Mouse (Mus musculus) layer of hippocampus, adult 9-10 months (tissue): ENCODE data around the gene Rab8a.

Experiments used
- DNase-seq: peaks from one replicate; pipeline ENCODE4 v3.0.0; 2022; ENCODE audit warnings: low spot score

Rab8a gene

DNA sequence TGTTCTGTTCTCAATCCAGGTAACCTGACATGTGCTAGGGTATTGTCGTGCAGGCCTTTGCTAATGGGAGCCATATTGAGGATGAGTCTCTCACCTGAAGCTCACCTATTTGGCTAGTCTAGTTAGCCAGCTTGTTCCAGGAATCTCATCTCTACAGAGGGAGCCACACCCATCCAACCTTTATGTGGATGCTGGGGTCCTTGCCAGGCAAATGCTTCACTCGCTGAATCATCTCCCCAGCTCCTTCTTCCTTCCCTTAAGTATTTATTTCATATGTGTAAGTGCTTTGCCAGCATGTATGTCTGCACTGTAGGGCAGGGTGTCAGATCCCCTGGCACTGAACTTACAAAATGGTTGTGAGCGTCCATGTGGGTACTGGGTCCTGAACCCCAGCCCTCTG, 14.4 kb upstream of the Rab8a start:
- no peak for DNase-seq

DNA sequence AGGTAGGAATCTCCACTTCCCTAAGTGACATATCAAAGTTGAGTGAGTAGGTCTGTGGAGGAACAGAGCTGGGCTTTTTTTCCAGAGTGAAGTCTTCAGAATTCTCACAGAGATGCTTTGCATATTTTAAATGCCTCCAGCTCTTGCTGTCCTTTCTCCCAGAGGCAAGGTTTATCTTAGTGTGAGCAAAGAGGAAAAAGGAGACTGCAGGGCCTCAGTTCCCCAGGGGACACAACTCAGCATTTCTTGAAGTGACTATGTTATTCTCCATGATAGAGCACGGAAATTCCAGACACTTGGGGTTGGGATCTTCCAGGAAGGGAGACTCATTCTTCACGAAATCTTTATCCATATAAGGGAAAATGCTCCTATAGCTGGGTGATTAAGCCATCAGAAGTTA, 13.7 kb upstream of the Rab8a start:
- no peak for DNase-seq

DNA sequence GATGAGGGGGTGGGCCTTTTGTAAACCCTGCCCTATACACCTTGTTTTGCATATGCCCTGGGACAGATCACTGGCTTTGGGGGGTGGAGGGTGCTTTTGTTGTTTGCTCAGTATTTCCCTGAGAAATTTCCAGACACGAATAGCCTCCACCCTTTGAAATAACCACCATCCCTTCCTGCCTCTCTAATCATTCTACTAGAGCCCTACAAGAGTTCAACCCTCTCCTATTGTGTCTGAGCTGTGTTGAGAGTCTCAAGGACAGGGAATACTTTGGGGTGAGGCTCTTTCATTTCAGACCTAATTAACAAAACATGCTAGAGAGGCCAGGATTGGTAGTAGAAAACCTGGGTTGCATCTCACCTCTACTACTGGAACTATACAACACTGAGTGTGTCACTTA, 11.9 kb upstream of the Rab8a start:
- no peak for DNase-seq

DNA sequence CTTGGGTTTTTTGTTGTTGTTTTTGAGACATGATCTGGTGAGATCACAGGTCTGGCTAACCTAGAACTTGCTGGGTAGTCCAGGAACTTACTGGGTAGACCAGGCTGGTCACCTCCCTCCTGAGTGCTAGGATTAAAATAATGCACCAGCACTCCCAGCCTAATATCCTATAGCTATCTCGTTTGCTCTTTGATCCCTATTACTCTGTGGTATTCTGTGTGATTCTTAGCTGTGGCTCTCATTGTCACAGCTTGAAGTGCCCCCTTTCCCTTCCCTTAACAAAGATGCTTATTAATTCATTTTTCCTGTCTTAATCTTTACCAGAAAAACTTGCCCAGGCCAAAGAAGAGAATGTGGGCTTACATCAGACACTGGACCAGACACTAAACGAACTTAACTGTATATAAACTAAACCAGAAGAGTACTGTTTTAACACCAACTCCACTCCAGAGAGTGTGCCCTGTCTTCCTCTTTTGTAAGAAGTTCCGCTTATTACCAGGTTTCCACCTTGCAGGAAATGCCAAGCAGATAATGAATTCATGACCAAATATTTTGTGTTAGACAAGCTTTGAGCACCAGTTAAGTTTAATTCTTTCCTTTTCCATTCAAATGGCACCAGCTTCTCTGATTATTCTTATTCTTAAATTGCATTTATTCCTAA, 9.5 kb upstream of the Rab8a start:
- no peak for DNase-seq

DNA sequence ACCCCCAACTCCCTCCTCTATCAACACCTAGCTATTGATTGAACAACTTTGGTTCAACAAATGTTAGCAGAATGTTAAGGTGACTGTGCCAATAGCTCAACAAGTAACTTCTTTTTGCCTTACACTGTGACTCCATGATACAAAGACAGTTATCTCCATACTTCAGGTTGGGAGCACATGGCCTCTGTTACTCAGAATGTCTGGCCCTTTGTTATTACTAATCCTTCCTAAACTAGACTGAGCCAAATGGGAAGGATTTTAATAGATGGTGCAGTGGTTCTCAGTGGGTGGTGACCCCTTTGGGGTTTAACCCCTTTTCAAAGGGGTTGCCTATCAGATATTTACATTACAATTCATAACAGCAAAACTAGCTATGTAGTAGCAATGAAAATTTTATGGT, 7.6 kb upstream of the Rab8a start:
- DNase-seq = no peak

DNA sequence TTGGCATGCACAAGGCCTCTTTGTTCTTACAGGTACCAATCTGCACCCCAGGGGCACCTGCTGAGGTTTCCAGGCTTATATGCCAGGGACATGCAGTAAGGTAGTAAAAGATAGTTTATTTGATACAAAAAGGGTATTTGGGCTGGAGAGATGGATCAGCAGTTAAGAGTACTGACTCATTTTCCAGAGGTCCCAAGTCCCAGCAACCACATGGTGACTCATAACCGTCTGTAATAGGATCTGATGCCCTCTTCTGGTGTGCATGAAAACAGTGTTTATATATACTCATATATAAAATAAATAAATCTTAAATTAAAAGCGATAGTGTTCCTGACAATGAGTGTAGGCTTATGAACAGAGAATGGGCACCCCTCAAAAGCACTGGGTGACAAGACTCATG, 2.9 kb upstream of the Rab8a start:
- no peak for DNase-seq

DNA sequence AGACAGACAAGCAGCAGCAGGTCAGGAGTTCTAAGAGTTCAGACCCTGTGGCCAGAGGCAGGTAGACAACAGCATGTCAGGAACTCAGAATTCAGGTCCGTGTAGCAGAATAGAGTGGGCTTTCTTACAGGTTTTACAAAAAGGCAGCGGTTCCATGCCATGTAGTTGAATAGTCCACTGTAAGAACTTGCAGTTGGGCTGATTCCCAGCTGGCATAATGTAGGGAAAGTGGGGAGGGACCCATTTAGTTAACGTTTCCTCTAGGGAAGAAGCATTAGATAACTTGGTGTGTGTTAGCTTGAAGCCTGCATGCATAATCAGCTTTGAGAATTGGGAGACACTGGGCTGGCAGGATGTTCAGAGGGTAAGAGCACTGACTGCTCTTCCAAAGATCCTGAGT, 2.3 kb upstream of the Rab8a start:
- no peak for DNase-seq

DNA sequence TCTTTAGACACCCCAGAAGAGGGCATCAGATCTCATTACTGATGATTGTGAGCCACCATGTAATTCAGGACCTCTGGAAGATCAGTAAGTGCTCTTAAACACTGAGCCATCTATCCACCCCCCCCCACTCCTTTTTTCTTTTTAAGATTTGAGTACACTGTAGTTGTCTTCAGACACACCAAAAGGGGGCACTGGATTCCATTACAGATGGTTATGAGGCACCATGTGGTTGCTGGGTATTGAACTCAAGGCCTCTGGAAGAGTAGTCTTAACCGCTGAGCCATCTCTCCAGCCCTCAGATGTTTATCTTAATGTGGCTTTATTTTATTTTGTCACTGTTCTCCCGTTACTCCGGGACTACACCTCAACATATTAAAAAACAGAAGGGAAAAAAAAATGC, 993 bp upstream of the Rab8a start:
- DNase-seq = no peak

DNA sequence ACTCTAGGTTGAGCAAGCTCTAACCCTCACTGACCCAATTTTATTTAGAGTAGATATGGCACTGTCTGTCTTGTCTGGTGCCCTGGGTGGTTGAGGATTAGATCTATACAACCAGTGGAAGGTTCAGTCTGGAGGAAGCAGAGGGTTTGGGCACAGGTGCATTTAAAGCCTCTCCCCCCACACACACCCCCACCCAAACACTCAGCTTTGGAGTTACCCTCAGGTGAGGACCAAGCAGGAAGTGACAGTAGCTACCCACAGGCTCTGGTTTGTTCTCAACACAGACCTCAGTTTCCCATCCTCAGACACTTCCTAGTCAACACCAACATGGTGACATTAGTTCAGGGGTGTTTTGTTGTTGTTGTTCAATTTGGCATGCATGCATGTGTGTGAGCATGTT, 1.8 kb downstream of the Rab8a start:
- DNase-seq = no peak

DNA sequence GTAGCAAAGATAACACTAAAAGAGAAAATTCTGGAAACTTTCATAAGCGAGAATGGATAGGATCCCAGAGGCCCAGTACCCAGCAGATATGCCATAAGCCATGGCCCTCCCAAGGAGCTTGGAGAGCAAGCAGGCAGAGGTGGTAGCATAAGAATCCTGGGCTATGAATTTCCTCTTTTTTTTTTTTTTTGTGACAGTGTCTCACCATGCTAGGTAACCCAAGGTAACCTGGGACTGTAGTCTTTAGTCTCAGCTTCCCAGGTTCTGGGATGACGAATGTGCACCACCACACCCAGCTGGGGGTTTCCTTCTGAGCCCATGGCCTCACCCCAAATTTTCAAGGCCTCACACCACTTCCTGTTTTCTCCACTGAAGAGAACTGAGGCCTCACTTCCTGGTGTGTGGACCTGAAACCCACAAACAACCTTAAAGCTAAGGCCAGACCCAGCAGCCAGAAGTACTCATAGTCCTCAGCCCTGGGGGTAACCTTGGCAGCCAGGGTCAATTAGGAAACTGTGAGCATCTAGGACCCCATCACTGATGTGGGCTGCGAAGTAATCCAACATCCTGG, 8.2 kb downstream of the Rab8a start:
- no peak for DNase-seq

DNA sequence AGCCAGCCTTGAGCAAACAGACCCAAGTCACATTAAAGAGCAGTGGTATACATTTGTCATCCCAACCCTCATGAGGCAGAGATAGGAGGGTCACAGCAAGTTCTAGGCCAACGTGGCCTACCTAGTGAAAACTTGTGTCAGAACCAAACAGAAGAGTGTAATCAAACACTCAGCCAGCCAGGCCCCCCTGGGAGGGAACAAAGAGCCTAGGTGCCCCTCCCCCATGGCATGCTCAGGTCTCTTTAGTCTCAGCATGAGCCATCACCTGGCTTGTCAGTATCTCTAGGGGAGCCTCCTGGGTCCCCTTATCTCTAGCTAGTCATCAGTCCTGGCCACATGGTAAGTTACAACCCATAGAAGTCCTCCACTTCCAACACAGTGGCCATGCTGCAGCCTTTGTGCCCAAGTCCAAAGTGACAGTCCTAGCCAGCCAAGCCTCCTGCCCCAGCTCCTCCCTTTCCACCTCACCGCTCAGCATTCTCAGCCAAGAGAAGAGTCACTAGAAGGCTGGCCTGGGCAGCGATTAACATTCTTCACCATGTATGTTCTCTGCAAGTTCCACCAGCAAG, 8.8 kb downstream of the Rab8a start:
- DNase-seq = no peak

DNA sequence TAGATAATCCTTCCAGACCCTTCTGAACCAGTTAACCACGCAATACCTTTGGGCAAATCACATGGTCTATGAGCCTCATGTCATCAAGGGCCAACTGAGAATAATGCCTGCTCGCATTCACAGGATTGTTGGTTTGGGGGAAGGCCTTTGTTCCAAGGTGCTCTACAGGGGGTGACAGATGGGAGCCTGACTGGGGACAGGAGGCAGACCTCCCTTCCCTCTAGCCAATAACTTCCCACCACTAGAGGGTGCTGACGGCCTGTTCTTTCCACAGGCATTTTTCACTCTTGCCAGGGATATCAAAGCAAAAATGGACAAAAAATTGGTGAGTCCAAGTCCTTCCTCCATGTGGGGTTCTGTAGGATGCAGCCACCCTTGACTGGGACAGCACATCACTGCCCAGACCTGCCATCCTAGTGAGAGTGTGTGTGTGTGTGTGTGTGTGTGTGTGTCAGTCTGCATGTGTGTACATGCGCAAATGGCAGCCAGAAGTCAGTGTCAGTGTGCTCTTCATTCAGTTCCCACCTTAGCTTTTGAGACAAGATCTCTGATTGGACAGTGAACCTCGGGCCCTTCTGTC, 16.4 kb downstream of the Rab8a start:
- DNase-seq = peak; percentile 65

DNA sequence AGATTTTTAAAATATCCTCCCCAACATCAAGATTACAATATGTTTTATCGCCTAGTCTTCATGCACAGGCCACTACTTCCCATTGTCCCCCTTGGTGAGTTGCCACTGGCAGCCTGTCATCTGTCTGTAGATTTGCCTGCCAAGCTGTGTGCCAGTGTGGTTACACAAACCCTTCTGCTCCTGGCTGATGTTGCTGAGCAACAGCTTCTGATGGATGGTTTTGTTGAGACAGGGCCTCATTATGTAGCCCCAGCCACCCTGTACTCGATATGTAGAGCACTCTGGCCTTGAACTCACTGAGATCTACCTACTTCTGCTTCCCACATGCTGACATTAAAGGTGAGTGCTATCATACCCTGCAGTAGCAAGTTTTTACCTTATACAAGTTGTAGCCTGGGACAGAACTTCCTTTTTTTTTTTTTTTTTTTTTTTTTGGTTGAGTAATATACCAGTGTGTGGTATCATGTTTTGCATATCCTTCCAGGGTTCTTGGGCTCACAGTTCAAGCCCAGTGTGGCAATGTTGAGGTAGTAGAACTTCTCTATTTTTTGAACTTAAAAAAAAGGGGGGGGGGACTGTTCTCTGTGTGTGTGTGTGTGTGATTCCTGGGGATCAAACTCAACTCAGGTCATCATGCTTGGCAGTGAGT, 22.7 kb downstream of the Rab8a start:
- no peak for DNase-seq

DNA sequence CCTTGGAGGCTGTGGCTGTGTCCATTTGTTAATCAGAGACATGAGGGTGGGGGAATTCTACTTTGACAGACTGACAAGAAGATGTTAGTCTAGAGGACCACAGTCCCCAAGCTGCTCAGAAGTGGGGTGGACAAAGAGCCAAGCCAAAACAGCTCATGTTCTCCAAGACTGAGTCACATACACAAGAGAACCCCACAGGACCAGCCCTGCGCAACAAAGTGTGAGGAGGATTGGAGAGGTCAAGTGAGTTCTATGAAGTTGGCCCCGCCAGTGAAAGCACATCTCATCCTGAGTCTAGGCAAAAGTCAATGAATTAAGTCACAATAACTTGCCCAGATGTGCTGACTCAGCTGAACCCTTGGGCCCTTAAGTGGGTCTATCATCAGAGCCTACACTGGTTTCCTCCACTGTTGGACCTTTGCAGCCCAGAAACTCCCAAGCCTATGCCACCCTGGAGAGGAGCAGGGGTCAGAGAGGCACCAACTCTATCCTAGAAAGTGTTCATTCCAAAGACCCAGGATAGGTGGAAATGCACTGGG, 26.9 kb downstream of the Rab8a start:
- no peak for DNase-seq

DNA sequence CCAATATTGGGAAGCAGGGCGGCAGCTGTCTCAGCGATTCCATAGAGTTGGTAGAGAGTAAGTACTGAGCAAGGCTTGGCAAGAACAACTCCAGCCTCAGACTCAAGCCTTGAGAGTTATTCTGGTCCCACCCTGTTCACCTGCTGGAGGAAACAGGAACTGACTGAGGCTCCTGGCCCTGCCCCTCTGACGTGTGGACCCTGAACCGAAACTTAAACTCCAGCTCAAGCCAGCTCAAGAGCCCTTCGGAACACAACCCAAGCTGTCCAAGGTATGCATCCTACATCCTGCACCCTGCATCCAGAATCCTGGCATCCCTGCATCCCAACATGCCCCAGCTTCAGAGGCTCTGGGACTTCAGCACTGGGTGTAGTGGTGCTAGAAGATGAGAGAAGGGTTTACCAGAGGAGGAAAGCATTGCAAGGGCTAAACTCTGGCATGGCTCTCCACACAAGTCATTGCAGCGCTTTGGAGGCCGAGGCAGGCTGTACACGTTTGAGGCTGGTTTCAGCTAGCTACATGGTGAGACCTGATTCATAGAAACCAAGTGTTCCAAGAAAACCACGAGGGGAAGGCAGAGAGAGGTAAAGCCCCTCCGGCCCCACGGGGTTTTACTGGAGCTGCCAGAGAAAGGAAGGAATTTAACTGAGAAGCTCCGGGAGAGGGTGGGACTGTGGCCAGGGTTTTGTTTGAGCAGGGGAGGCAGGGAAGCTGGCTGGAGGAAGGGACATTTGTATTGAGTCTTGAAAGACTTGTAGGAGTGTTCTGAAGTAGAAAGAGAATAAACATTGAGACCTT, 28.6 kb downstream of the Rab8a start, which contains the start of gene Hsh2d:
Hsh2d (plus strand) TSS at position 222 of the 798 bp plus-strand sequence.
- no peak for DNase-seq

DNA sequence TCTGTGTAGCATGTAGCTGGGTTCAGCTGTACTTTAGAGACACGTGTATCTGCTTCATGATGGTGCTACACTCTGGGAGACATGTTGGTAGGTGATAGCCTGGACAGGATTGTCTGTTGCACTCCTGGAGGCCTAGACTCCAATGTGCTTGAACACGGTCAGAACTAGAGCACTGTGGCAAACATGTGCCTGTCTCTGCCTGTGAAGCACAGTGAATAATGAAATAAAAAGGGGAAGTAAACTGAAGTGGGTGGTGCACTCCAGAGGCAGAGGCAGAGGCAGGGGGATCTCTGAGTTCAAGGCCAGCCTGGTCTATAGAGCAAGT, 29.2 kb downstream of the Rab8a start:
- DNase-seq = no peak

DNA sequence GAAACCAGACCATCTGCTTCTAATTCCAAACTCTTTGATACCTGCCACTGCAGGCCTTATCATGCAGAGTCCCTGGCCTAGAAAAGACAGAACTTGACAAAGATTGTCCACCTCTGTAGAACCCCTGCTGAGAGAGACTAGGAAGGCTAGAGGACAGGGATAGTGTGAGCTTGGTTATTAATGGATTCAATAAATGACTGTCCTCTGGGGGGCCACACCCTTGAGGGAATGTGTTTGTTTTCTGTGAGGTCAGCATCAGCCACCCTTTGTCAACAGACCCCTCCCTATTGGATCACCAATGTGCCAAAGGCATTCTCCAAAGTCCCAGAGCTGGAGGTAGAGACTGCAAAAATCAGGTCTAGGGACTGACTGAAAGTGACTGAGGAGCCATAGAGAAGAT, 31.1 kb downstream of the Rab8a start:
- no peak for DNase-seq

DNA sequence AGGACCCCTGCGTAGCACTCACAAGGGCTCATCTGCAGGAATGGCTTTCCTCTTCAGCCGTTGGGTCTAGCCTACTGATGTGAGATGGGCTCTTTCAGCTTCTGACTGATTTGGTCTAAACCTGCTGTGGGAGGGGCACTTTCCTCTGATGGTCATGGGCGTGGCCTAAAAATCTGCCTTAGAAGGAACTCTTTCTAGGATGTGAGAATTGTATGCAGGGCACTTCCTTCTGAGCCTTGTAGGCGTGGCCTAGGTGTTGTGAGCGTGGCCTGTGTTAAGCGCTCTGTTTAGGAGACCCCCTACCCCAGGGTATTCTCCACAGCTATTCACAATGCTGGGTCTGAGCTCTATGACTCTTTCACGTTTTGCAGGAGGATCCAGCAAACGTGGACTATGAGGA, 37.0 kb downstream of the Rab8a start:
- DNase-seq = no peak

DNA sequence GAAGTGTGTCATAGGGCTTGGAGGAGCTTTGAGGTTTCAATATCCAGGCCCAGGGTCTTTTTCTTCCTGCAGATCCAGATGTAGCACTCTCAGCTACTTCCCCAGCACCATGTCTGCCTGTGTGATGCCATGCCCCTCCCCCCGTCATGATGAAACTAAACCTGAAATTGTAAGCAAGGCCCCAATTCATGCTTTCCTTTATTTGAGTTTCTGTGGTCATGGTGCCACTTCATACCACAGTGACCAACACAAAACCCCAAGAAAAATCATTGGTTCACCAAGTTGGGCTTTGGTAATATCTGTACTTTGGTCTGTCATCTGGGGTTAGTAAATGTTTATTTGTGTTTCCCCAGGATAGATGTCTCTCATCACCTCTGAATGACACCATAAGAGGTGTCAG, 47.6 kb downstream of the Rab8a start:
- DNase-seq = no peak

DNA sequence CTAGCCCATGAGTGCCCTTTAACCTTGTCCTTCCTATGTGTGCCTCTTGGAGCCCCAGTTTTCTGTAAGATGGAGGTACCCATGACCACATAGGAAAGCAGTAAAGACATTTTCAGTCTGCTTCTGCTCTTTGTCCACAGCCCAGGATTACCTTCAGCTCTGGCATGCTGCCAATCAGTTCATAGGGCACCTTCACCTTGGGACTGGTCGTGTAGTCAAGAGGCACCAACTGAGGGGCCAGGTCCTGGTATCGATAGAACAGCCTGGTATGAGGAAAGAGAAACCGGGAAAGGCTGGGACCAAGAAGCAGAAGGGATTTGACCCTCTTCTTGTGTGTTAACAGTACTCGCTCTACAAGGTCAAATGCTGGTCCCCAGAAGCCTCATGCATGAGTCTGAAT, 49.2 kb downstream of the Rab8a start:
- no peak for DNase-seq

DNA sequence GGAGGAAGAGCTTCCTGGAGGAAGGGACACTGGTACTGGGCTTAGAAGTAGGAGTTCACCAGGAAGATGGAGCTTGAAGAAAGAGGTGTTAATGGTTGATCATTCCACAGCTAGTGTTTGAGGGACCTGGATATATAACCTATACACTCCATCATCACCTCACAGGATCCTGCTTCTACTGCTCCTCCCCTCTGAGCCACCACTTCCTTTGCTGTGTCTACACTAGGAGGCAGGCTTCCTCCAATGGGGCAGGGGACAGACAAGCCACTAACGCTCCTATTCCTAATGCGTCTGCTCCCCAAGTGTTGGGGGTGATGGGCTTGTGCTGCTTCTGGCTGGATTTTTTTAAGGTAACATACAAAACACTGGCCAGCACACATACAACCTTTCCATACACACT, 49.7 kb downstream of the Rab8a start:
- DNase-seq = no peak

DNA sequence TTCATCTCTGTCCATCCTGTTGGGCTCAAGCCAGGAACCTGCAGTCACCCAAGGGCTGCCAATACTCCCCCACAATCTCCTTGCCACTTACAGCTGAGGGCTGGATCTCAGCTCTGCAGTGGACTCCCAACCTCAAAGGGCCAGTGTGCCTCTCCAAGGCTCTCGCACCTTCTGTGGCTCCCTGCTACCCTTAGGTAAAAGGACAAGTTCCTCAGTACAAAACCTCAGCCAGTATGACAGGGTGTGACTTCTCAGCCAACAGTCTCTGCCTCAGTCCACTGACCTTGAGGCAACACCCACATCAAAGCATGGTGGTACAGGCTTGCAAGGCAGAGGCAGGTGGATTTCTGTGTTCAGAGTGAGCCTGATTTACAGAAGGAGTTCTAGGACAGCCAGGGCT, 50.8 kb downstream of the Rab8a start:
- DNase-seq = no peak
